Mouse (Mus musculus) urinary bladder, postnatal 25 days (tissue): ENCODE results near the gene E030030I06Rik.
A peak's percentile ranks its signal among the peaks of the same experiment; 100 is the strongest.
"Not testable (repeated sequence)": the region's sequence is repeated elsewhere in the genome, so short reads cannot be mapped to it uniquely, and the experiment has no call there.

Experiments used
- DNase-seq: peaks from one replicate; pipeline ENCODE4 v3.0.0; 2022; ENCODE audit warnings: low spot score

Gene E030030I06Rik

GRCm38 (mm10) chr10:22149073-22149690, at the start of gene E030030I06Rik:
Gene E030030I06Rik, minus strand, starts transcription at chr10:22149270.
- DNase-seq, result peak; percentile 40

GRCm38 (mm10) chr10:22191035-22191434, 42.0 kb upstream of the E030030I06Rik start:
- DNase-seq, result not testable (repeated sequence)

- not testable (repeated sequence) for DNase-seq
These were observed 27.4 kb upstream of the E030030I06Rik start for GRCm38 (mm10) chr10:22176515-22176914.

DNA sequence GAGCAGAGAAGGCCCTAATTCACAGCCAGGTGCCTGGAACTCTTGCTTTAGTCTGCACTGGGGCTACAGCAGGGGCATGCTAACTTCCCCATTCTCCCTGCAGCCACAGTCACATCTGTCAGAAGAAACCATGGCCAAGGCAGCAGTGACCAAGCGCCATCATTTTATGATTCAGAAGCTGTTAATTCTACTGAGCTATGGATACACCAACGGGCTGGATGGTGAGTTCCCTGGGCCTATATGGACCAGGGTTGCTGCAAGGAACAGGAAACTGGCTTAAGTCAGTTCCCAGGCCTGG, 25.1 kb upstream of the E030030I06Rik start:
- not testable (repeated sequence) for DNase-seq

DNA sequence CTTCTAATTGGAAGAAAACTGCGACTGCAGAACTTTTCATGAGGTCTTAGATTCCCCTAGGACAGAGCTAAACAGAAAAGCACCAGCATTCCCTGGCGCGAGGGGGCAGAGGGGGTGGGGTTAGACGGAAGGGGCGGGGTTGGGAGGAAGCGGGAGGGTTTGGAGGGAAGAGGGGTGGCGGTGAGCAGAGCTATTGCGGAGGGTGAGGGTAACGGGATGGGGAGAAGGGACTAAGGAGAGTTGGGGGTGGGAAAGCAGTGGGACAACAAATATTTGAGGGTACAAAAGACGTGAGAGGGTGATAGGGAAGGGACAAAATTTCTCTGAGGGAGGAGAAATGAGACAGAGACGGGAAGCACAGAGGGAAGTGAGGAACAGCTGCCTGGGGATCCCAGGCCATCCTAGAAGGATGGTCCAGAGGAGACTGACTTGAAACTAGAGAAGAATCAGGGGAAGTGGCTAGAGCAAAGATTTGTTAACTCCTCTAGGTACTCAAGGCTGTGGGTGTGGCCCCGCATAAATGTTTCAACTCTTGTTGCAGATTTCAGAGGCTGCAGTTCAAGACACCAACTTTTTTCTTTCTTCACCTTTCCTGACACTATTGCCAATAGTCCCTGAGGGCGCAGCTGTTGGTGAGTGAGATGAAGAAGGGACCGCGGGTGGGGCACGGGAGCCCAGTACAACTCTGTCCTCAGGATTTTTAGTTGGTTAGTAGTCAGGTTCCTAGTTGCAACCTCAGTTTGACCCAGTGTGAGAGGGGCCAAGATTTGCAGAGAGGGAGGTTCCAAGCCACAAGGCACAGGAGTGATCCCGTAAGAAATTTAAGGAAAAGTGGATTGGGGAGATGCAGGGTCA, 24.5 kb upstream of the E030030I06Rik start:
- not testable (repeated sequence) for DNase-seq

DNA sequence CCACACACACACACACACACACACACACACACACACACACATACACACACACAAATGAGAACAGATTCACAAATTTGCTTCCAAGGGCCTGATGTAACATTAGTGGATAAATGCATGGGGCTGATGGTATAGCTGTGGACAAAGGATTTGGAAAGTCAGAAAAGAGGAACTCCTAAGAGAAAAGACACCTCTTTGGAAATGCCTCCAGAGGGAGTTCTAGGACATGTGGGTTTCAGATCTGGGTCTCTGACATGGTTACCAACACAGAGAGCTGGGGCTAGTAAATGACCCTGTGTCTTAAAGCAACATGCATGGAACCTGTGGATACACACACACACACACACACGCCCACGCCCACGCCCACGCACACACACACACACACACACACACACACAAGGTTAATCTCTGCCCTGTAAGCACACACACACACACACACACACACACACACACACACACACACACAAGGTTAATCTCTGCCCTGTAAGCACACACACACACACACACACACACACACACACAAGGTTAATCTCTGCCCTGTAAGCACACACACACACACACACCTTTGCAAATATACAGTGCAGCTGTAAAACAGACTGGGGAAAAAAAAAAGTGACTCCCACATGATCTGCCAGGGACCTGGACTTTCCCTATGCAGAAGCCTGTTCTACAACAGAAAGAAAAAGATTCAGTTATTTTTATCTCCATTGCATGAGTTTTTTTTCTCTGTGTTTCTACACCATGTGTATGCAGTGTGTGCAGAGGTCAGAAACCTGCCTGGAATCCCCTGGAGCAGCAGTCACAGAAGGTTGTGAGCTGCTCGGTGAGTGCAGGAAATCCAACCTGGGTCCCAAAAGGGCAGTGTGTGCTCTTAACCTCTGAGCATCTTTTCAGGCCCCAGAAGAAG, 23.6 kb upstream of the E030030I06Rik start:
- DNase-seq, result not testable (repeated sequence)

DNA sequence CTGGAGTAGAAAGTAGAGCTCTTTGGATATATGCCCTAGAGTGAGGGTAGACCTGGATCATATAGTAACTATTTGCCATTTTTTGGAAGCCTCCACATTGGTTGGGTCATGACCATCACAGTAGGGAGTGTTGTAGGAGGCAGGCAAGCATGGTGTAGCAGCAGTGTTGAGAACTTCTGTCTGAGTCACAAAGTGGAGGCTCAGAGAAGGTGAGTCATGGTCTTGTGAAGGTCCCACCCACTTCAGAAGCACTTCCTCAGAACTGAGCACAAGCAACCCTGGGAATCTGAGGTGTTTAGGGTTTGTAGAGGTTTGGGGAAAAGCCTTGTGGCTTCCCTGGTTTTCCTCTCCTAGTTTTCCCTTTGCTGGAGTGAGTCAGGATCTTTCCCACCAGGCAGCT, 20.0 kb upstream of the E030030I06Rik start:
- DNase-seq, result not testable (repeated sequence)

- DNase-seq, result not testable (repeated sequence)
These were observed 18.0 kb upstream of the E030030I06Rik start for GRCm38 (mm10) chr10:22167061-22167460.

GRCm38 (mm10) chr10:22166025-22166424, 17.0 kb upstream of the E030030I06Rik start:
- not testable (repeated sequence) for DNase-seq

GRCm38 (mm10) chr10:22165328-22166003, 16.4 kb upstream of the E030030I06Rik start:
- not testable (repeated sequence) for DNase-seq

DNA sequence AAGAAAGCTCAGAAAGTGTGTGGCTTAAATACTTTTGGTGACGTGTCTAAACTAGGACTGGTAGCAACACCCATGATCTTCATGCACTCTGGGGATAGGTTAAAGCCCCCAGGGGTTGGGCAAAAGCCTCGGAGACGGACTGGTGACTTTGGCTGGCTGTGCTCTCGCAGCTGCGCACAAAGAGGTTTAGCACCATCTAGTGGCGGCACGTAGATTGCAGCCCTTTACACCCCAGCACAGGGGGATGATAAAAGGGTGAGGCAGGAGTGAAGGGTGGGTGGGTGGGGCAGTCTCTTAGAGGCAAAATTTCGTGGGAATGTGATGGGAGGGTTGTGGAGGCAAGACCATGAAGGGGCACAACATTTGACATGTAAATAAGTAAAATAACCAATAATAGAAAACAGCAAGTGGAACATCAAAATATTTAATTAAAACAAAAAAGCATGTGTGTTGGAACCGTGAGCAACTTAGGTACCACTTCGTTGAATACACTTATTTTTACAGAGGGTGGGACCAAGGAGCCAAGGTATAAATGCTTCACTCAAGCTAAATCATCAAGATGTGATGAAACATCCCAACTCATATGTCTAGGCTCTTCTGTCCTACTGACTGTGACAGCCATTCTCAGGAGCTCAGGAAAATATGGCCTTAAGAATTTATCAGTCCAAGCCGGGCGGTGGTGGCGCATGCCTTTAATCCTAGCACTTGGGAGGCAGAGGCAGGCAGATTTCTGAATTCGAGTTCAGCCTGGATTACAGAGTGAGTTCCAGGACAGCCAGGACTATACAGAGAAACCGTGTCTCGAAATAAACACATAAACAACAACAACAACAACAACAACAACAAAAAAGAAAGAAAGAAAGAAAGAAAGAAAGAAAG, 14.9 kb upstream of the E030030I06Rik start:
- DNase-seq, result peak; percentile 70

- not testable (repeated sequence) for DNase-seq
These were observed 14.2 kb upstream of the E030030I06Rik start for GRCm38 (mm10) chr10:22163279-22163678.

GRCm38 (mm10) chr10:22159581-22160140, 10.6 kb upstream of the E030030I06Rik start:
- DNase-seq, result no peak

DNA sequence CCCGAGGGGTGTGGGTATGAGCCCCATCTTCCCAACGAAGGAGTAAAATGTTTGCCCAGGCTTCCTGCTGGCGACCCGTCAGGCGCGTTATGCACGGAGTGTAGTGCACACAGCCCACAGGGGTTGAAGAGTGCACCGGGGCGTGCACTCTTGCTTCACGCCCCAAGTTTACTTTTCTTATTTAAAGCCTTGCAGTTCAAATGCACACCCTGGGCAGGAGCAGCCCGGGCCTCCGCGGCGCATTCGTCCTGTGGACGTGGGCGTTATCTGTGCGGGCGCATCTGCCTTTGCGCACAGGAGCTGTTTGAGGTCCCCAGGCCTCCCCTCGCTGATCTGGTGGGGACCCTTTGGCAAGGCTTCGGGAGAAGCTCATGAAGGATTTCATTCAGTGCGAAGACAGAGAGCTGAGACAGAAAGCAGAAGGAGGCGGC, 10.1 kb upstream of the E030030I06Rik start:
- DNase-seq, result peak; percentile 5

- DNase-seq, result peak; percentile 59
These were observed 9.4 kb upstream of the E030030I06Rik start, which contains the start of the genes Raet1e and H60b for GRCm38 (mm10) chr10:22158310-22158999. Gene Raet1e, plus strand, starts transcription at chr10:22158569. Gene H60b, plus strand, starts transcription at chr10:22158586.

DNA sequence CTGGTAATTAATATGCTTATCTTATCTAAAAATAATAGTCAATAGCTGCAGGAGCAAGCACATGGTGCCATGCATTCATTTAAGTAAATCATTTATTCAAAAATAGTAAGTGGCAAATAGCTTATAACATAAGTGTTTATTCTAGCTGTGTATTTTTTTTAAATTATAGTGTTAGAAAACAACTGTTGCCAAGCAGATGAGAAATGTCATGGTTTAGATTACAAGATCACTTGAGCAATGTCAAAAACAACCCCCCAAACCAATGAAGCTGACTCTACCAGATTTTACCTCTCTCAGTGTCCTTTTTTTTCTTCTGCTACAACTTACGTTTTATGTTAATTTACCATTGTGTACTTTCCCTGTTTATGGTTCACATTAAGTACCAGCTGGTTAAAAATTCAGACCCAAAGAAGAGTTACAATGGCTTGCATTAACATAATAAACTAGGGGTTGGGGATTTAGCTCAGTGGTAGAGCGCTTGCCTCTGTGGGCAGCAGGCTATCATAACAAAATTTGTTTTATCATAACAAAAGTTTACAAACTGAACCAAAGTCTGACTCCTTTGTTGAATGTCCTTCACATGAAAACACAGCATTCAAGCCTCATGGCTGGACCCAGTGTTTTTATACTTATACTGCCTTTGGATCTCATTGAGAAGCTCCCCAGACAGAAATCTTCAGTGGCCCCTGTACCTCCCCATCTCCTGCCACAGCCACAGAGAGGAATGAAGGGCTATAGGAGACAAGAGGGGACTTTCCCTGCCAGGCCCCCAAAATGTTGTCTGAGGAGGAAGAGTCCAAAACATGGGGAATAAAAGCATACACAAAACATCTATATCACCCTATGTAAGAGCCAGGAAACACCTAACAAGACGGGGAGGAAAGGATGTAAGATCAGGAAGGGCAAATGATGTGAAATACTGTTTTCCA, 6.1 kb upstream of the E030030I06Rik start:
- no peak for DNase-seq

- DNase-seq, result peak; percentile 7
These were observed 5.1 kb upstream of the E030030I06Rik start for GRCm38 (mm10) chr10:22154127-22154526.

- not testable (repeated sequence) for DNase-seq
These were observed 4.1 kb upstream of the E030030I06Rik start for GRCm38 (mm10) chr10:22153147-22153690.
